Mouse (Mus musculus) ES-E14 (cell line): ENCODE measurements around the gene Dennd4a. TPM values are rescaled to one million over a fixed set of nuclear protein-coding genes. Genes with fewer than 3 reads are reported as not detected.

ENCODE experiments used
- DNase-seq: peaks from one replicate; pipeline ENCODE4 v3.0.0-alpha.2; 2013; ENCODE audit warnings: low read depth, low spot score
- H3K27ac ChIP-seq: 2 replicates; pipeline ENCODE4 v1.5.1; 2012; ENCODE audit warnings: low read depth, mild to moderate bottlenecking, low read length, moderate library complexity, mixed read lengths; ENCODE audit not compliant: poor library complexity, insufficient read depth, severe bottlenecking
- H3K36me3 ChIP-seq: 2 replicates; pipeline ENCODE4 v1.6.1; 2012; ENCODE audit warnings: mild to moderate bottlenecking, low read length, moderate library complexity, mixed read lengths; ENCODE audit not compliant: control insufficient read depth, poor library complexity, insufficient read depth, severe bottlenecking
- H3K4me1 ChIP-seq, 2 experiments: fragments of 150-350 bp in 1 of 2; sonication (generic) in 1 of 2; 2 replicates each; pipeline ENCODE4 v1.6.1; 2012; ENCODE audit warnings: low read length in 2 of 2, mild to moderate bottlenecking in 1 of 2, mixed read lengths in 1 of 2; ENCODE audit not compliant: control insufficient read depth in 2 of 2, insufficient read depth in 2 of 2, poor library complexity in 1 of 2
- H3K4me3 ChIP-seq, 2 experiments: fragments of 150-350 bp in 1 of 2; sonication (generic) in 1 of 2; 2 replicates each; pipeline ENCODE4 v1.5.1; 2012; ENCODE audit warnings: low read length in 2 of 2, low read depth in 1 of 2, mild to moderate bottlenecking in 1 of 2, mixed read lengths in 1 of 2; ENCODE audit not compliant: insufficient read depth in 1 of 2, poor library complexity in 1 of 2, severe bottlenecking in 1 of 2
- H3K9ac ChIP-seq: 2 replicates; pipeline ENCODE4 v1.6.1; 2012; ENCODE audit warnings: low read depth, mild to moderate bottlenecking, low read length, mixed read lengths; ENCODE audit not compliant: poor library complexity, insufficient read depth, severe bottlenecking
- H3K9me3 ChIP-seq: fragments of 150-350 bp; sonication (generic); 2 replicates; pipeline ENCODE4 v1.6.1; 2012; ENCODE audit warnings: low read depth, mild to moderate bottlenecking, low read length; ENCODE audit not compliant: control insufficient read depth, insufficient read depth
- CHD2 ChIP-seq: IDR thresholded peaks from 2 replicates; pipeline ENCODE4 v1.6.1; 2014; ENCODE audit warnings: mild to moderate bottlenecking, low read depth, low read length, inconsistent platforms
- HCFC1 ChIP-seq: IDR thresholded peaks from 2 replicates; pipeline ENCODE4 v1.6.1; 2012; ENCODE audit warnings: low read length, inconsistent platforms, borderline replicate concordance; ENCODE audit not compliant: insufficient read depth
- MAFK ChIP-seq: IDR thresholded peaks from 2 replicates; pipeline ENCODE4 v1.6.1; 2014; ENCODE audit warnings: mild to moderate bottlenecking, low read depth, low read length, inconsistent platforms; ENCODE audit not compliant: insufficient read depth
- ZC3H11A ChIP-seq: IDR thresholded peaks from 2 replicates; pipeline ENCODE4 v1.6.1; 2012; ENCODE audit warnings: low read depth, mild to moderate bottlenecking, inconsistent platforms, low read length, borderline replicate concordance
- ZNF384 ChIP-seq: IDR thresholded peaks from 2 replicates; pipeline ENCODE4 v1.6.1; 2012; ENCODE audit warnings: low read depth, low read length, inconsistent platforms
- in situ Hi-C, 2 experiments: fragments of 600-800 bp; cut with MboI; formaldehyde crosslinking; loops; one replicate each; pipeline ENCODE4 v1.15.1; 2025; ENCODE audit warnings: low sequenced_read_pairs in 2 of 2, inconsistent platforms in 1 of 2; ENCODE audit not compliant: unreplicated experiment in 2 of 2
- total RNA-seq: library from RNA; depleted of rRNA; stranded (reverse); fragments of 300-350 nt; gene quantifications from 2 replicates; pipeline ENCODE4 v1.2.3, GENCODE M21; 2012

Gene Dennd4a
- total RNA-seq, 1 experiment: 3.7 TPM

DNA sequence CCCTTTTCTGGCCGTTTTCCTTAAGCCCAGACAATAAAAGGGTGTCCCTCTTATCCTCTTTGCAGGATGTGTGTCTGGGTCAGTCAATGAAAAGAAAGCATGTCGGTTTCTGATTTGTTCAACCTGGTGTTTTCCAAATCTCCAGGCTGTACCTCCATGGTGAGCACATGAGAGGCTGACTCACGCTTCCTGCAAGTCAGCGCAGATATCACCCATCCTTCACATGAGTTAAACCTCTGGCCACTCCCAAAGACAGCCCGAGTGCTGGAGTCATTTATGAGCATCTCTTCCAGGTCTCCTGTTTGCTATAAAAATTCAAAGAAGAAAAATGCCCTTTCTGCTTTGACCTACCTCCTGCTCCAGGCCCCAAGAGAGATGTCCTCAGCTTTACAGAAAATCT is 5.3 kb upstream of the Dennd4a start:
- H3K4me1 ChIP-seq: no peaks in the 10 kb centered on the region
- DNase-seq: no peak
- H3K9me3 ChIP-seq: no peaks in the 10 kb centered on the region
- H3K36me3 ChIP-seq: no peaks in the 10 kb centered on the region
- in situ Hi-C loops: no loop called here
- H3K27ac ChIP-seq: no peak overlapping the region
- H3K9ac ChIP-seq: no peak overlapping the region
- H3K4me3 ChIP-seq: no peak overlapping the region
- no peak for TF ChIP-seq ZC3H11A
- no peak for TF ChIP-seq ZNF384

GRCm38 (mm10) chr9:64806335-64807060 is 4.6 kb upstream of the Dennd4a start:
- no peak overlapping the region for H3K9ac ChIP-seq
- in situ Hi-C loops: no loop called here
- no peaks in the 10 kb centered on the region for H3K4me1 ChIP-seq
- no peak for TF ChIP-seq CHD2
- TF ChIP-seq MAFK: no peak
- no peak for TF ChIP-seq HCFC1
- TF ChIP-seq ZNF384: no peak
- TF ChIP-seq ZC3H11A: no peak
- no peaks in the 10 kb centered on the region for H3K36me3 ChIP-seq
- DNase-seq: no peak
- H3K4me3 ChIP-seq: no peak overlapping the region
- H3K27ac ChIP-seq: no peak overlapping the region
- no peaks in the 10 kb centered on the region for H3K9me3 ChIP-seq

GRCm38 (mm10) chr9:64807061-64807808 is 3.9 kb upstream of the Dennd4a start:
- Histone ChIP-seq H3K4me1 (peaks cover 0 to 1% of the 10 kb centered on the region in 2 experiments; a peak in 1 of 4 replicates), H3K9me3 (no peaks in the 10 kb centered on the region), H3K36me3 (no peaks in the 10 kb centered on the region), H3K27ac (no peak overlapping the region), H3K9ac (no peak overlapping the region), H3K4me3 (no peak overlapping the region)
- no peak for TF ChIP-seq MAFK
- TF ChIP-seq ZC3H11A: no peak
- no peak for TF ChIP-seq ZNF384
- TF ChIP-seq CHD2: no peak
- no peak for TF ChIP-seq HCFC1
- no peak for DNase-seq
- in situ Hi-C loops: no loop called here

- peaks cover 0 to 1% of the 10 kb centered on the region in 2 experiments; a peak in 1 of 4 replicates for H3K4me1 ChIP-seq
- in situ Hi-C loops: no loop called here
- no peak overlapping the region for H3K9ac ChIP-seq
- no peaks in the 10 kb centered on the region for H3K9me3 ChIP-seq
- no peak overlapping the region for H3K27ac ChIP-seq
- no peak for DNase-seq
- no peak overlapping the region for H3K4me3 ChIP-seq
- TF ChIP-seq CHD2 (no peak), HCFC1 (no peak), ZNF384 (no peak), ZC3H11A (no peak), MAFK (no peak)
- H3K36me3 ChIP-seq: no peaks in the 10 kb centered on the region
These were observed 1.3 kb upstream of the Dennd4a start for GRCm38 (mm10) chr9:64809851-64810250.
